Mouse (Mus musculus) midbrain, postnatal 0 days (tissue): ENCODE results near the gene Rmdn2. TPM values are rescaled to one million over a fixed set of nuclear protein-coding genes. Genes with fewer than 3 reads are reported as not detected.
A peak's percentile ranks its signal among the peaks of the same experiment; 100 is the strongest.

ENCODE experiments used
- ATAC-seq: fragments of 200-750 bp; cut with Nextera tagmentation; 2 replicates; pipeline ENCODE4 v1.8.0; 2017; ENCODE audit warnings: moderate number of reproducible peaks, mild to moderate bottlenecking, moderate TSS enrichment, moderate library complexity; ENCODE audit not compliant: low FRiP score
- DNase-seq: peaks from one replicate; pipeline ENCODE4 v3.0.0-alpha.2; 2015; ENCODE audit warnings: low spot score
- H3K27ac ChIP-seq: fragments of 300-500 bp; sonication (generic); 2 replicates; pipeline ENCODE4 v1.5.1; 2014; ENCODE audit warnings: low read depth, mild to moderate bottlenecking, low read length, mixed read lengths
- H3K27me3 ChIP-seq: fragments of 300-500 bp; sonication (generic); 2 replicates; pipeline ENCODE4 v1.6.1; 2014; ENCODE audit warnings: low read length, control low read depth, mixed read lengths; ENCODE audit not compliant: insufficient read depth
- H3K36me3 ChIP-seq: fragments of 300-500 bp; sonication (generic); 2 replicates; pipeline ENCODE4 v1.6.1; 2014; ENCODE audit warnings: low read length, control low read depth, mixed read lengths; ENCODE audit not compliant: insufficient read depth
- H3K4me1 ChIP-seq: fragments of 300-500 bp; sonication (generic); 2 replicates; pipeline ENCODE4 v1.6.1; 2014; ENCODE audit warnings: mild to moderate bottlenecking, control low read depth, antibody characterized with exemption, low read length, mixed read lengths; ENCODE audit not compliant: insufficient read depth
- H3K4me2 ChIP-seq: fragments of 300-500 bp; sonication (generic); 2 replicates; pipeline ENCODE4 v1.6.1; 2014; ENCODE audit warnings: low read depth, mild to moderate bottlenecking, low read length, mixed read lengths; ENCODE audit not compliant: poor library complexity, severe bottlenecking
- H3K4me3 ChIP-seq: fragments of 300-500 bp; sonication (generic); 2 replicates; pipeline ENCODE4 v1.5.1; 2014; ENCODE audit warnings: low read depth, mild to moderate bottlenecking, low read length, moderate library complexity
- H3K9ac ChIP-seq: fragments of 300-500 bp; sonication (generic); replicated peaks from 2 replicates; pipeline ENCODE4 v1.6.1; 2014; ENCODE audit warnings: mild to moderate bottlenecking, low read length, moderate library complexity, mixed read lengths; ENCODE audit not compliant: poor library complexity, severe bottlenecking
- H3K9me3 ChIP-seq: fragments of 300-500 bp; sonication (generic); 2 replicates; pipeline ENCODE4 v1.6.1; 2016; ENCODE audit warnings: low read length, control low read depth
- CTCF ChIP-seq: IDR thresholded peaks from 2 replicates; pipeline ENCODE4 v1.5.1; 2016; ENCODE audit warnings: antibody characterized with exemption, mild to moderate bottlenecking
- WGBS: fragments of 180-500 bp; shearing (Covaris S2); extraction: QIAGEN DNeasy Blood & Tissue Kit; methylation state at CpG from one replicate; pipeline ENCODE4 v1.1.7; 2014; 5-methylcytosine and 5-hydroxymethylcytosine counted together
- polyA plus RNA-seq: library from polyadenylated mRNA; unstranded; fragments of >200 nt; fragmentation: Nextera tagmentation; extraction: Ambion mirVana; gene quantifications from 2 replicates; pipeline ENCODE4 v1.2.1, GENCODE M21; 2015
- total RNA-seq: library from RNA; depleted of rRNA; stranded (reverse); fragments of >200 nt; gene quantifications from 2 replicates; pipeline ENCODE4 v1.2.3, GENCODE M21; 2014

Gene Rmdn2
- total and polyA plus RNA-seq, 2 experiments from 2014 or later: 2.8 to 10.7 TPM

DNA sequence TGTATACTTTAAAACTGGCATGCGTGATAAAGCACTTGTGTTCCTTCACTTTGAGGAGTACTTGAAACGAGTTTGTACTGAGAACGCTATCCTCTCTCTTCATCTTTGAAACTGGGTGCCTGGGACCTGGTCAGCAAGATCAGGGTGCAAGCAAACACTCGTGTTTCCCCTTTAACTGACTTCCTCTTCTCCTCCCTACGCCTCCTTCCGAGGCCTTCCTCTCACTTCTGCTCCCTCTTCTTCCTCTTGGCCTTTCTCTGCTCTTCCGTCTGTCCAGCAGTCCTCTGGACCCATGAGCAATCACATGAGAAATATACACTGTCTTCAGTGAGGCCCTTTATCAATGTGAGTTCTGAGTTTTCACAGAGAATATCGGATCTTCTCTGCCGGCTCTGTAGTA is 50.2 kb downstream of the Rmdn2 start:
- H3K27ac ChIP-seq: no peak overlapping the region
- no peaks in the 10 kb centered on the region for H3K4me1 ChIP-seq
- H3K4me3 ChIP-seq: no peak overlapping the region
- no peaks in the 10 kb centered on the region for H3K36me3 ChIP-seq
- H3K9me3 ChIP-seq: no peaks in the 10 kb centered on the region
- no peak overlapping the region for H3K4me2 ChIP-seq
- ATAC-seq (no peak), DNase-seq (no peak)
- H3K9ac ChIP-seq: no peak overlapping the region
- no peak for TF ChIP-seq CTCF
- no peaks in the 10 kb centered on the region for H3K27me3 ChIP-seq
- 86% methylated on average over 9 of the region's 9 CpGs for WGBS

DNA sequence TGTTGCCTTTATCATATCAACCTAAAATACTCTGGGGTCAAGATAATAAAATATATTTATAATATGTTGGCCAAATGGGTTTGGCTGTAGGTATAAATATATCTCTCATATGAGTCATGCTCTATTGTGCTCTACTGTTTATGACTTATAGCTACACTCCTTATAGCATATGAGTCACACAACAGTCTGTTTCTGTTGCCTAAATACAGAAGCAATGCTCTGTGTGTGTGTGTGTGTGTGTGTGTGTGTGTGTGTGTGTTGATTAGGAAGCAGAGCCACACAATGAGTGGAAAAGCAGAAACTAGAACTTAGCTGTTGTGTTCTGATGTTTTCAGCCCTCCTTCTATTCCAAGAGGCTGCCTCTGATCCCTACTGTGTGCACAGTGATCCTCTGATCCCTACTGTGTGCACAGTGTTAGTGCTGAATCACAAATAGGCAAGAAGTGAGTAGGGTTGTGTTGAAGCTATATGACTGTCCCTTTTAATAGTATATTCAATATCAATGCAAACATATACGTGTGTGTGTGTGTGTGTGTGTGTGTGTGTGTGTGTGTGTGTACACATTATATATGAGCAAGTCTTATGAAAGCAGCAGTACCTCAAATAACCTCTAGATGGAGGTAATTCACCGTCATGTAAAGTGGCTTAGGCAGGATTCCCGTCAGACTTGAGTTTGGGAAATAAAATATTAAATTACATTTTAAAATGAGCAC is 51.9 kb downstream of the Rmdn2 start:
- no peak overlapping the region for H3K4me3 ChIP-seq
- 14% methylated on average over 3 of the region's 3 CpGs for WGBS
- H3K27ac ChIP-seq: no peak overlapping the region
- H3K4me1 ChIP-seq: no peaks in the 10 kb centered on the region
- H3K9me3 ChIP-seq: no peaks in the 10 kb centered on the region
- DNase-seq (peak; percentile 83), ATAC-seq (no peak)
- TF ChIP-seq CTCF: peak; percentile 87
- no peaks in the 10 kb centered on the region for H3K36me3 ChIP-seq
- H3K4me2 ChIP-seq: no peak overlapping the region
- no peaks in the 10 kb centered on the region for H3K27me3 ChIP-seq
- H3K9ac ChIP-seq: no peak overlapping the region

GRCm38 (mm10) chr17:79664106-79664417 is 52.4 kb downstream of the Rmdn2 start:
- Histone ChIP-seq H3K4me1 (no peaks in the 10 kb centered on the region), H3K36me3 (no peaks in the 10 kb centered on the region), H3K27ac (no peak overlapping the region), H3K4me2 (no peak overlapping the region), H3K4me3 (no peak overlapping the region), H3K9ac (no peak overlapping the region), H3K9me3 (no peaks in the 10 kb centered on the region), H3K27me3 (no peaks in the 10 kb centered on the region)
- WGBS: 94% methylated on average over 2 of the region's 2 CpGs
- DNase-seq: no peak
- no peak for TF ChIP-seq CTCF
- no peak for ATAC-seq

- no peak overlapping the region for H3K9ac ChIP-seq
- no peaks in the 10 kb centered on the region for H3K4me1 ChIP-seq
- no peak overlapping the region for H3K4me2 ChIP-seq
- no peaks in the 10 kb centered on the region for H3K27me3 ChIP-seq
- WGBS: 86% methylated on average over 2 of the region's 2 CpGs
- no peak for TF ChIP-seq CTCF
- H3K9me3 ChIP-seq: no peaks in the 10 kb centered on the region
- no peak for ATAC-seq
- no peak for DNase-seq
- no peak overlapping the region for H3K27ac ChIP-seq
- H3K36me3 ChIP-seq: no peaks in the 10 kb centered on the region
- H3K4me3 ChIP-seq: no peak overlapping the region
Measured at GRCm38 (mm10) chr17:79670837-79671236, 59.2 kb downstream of the Rmdn2 start.

- H3K4me2 ChIP-seq: no peak overlapping the region
- H3K9ac ChIP-seq: no peak overlapping the region
- no peaks in the 10 kb centered on the region for H3K9me3 ChIP-seq
- no peak for TF ChIP-seq CTCF
- DNase-seq: no peak
- H3K4me3 ChIP-seq: no peak overlapping the region
- no peak overlapping the region for H3K27ac ChIP-seq
- 83% methylated on average over 4 of the region's 4 CpGs for WGBS
- no peak for ATAC-seq
- H3K4me1 ChIP-seq: no peaks in the 10 kb centered on the region
- H3K36me3 ChIP-seq: no peaks in the 10 kb centered on the region
- no peaks in the 10 kb centered on the region for H3K27me3 ChIP-seq
Measured at GRCm38 (mm10) chr17:79695106-79695505, 83.4 kb downstream of the Rmdn2 start.

DNA sequence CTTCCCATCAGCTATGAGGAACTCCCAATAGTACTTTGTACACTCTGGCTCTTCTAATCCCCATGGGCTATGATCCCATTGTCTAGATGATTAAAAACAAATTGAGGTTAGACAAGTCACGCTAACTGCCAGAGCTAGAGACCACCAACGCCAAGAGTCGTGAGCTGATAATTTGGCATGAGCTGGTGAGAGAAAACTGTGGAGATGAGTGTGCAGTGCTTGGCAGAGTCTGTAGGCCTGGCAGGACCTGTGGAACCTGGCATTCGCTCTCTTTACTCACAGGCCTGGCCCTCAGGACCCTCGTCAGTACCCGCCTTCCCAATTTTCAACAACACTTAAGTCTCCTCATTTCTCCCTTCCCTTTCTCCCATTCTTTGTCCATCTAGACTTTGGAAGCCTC is 83.9 kb downstream of the Rmdn2 start:
- no peak for TF ChIP-seq CTCF
- Histone ChIP-seq H3K4me1 (no peaks in the 10 kb centered on the region), H3K9me3 (no peaks in the 10 kb centered on the region), H3K27ac (no peak overlapping the region), H3K4me2 (no peak overlapping the region), H3K9ac (no peak overlapping the region), H3K36me3 (no peaks in the 10 kb centered on the region), H3K4me3 (no peak overlapping the region), H3K27me3 (no peaks in the 10 kb centered on the region)
- ATAC-seq (no peak), DNase-seq (no peak)
- 85% methylated on average over 6 of the region's 6 CpGs for WGBS
